Comparison of ENCODE assay signal across 8 mouse cellular contexts in the genomic region with DNA sequence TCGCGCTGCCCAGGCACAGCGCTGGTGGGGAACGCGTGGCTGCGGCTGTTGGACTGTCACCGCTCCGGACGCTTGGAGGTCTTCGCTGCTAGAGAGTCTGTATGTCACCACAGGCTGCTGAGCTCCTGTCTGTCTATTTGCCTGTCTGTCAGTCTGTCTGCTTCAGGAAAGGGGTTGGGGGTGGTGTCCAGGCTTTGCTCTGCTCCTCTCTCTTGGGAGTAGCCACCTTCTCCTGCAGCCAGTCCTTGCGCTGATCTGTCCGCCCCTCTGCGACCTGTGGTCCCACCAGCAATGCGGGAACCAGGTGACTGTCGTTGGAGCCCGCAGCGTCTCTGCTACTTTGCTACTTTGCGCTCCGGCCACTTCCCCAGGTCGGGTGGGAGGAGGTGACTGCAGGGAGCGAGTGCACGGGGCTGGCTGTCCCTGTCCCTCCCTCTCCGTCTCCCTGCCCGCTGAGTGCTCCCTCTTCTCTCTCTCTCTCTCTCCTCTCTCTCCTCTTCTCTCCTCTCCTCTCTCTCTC. TPM values are rescaled to one million over a fixed set of nuclear protein-coding genes. Genes with fewer than 3 reads are reported as not detected.
DNase-seq lines count a peak whose midpoint lies in the region; ATAC-seq lines count a peak whose summit lies in the region.

No protein-coding gene starts in this region.

- H3K4me1 ChIP-seq in hindbrain, embryonic 10.5 days (replicated peaks) = peaks cover 20% of the 10 kb centered on the region
- no peaks in the 10 kb centered on the region for H3K4me1 ChIP-seq in stomach, embryonic 16.5 days (ENCODE audit: control insufficient read depth, insufficient read depth, low read length)

- H3K27ac ChIP-seq in hindbrain, embryonic 10.5 days = peak overlapping the region; percentile 85
- H3K27ac ChIP-seq in stomach, embryonic 16.5 days (ENCODE audit: low read length) = no peak overlapping the region

- DNase-seq in adrenal gland, postnatal 14 days = peak; percentile 9
- DNase-seq in adrenal gland, adult 18-20 months (ENCODE audit: low spot score in 2 of 2) = no peak
- peak; percentile 1 for DNase-seq in 3134 (ENCODE audit: extremely low read depth, insufficient read length, low spot score)
- peak; percentile 51 for DNase-seq in hindbrain, embryonic 10.5 days (ENCODE audit: low spot score)
- DNase-seq in mesoderm, embryonic 11.5 days (ENCODE audit: low read depth, low spot score) = peak; percentile 23
- DNase-seq in lung, adult 18-20 months = no peak

- peak; percentile 73 for ATAC-seq in common myeloid progenitor, adult 5-6 weeks (replicated peaks; ENCODE audit: low read depth, poor library complexity, severe bottlenecking)
- no peak for ATAC-seq in stomach, embryonic 16.5 days (ENCODE audit: insufficient read depth, low FRiP score)

- peak overlapping the region; percentile 71 for H3K4me3 ChIP-seq in hindbrain, embryonic 10.5 days
- H3K4me3 ChIP-seq in stomach, embryonic 16.5 days (replicated peaks; ENCODE audit: low read length) = peak overlapping the region; percentile 29

- peak overlapping the region; percentile 46 for H3K4me2 ChIP-seq in stomach, embryonic 16.5 days (ENCODE audit: low read depth, low read length)

- H3K9ac ChIP-seq in stomach, embryonic 16.5 days (ENCODE audit: low read length) = no peak overlapping the region

- H3K9me3 ChIP-seq in hindbrain, embryonic 10.5 days = no peaks in the 10 kb centered on the region
- no peaks in the 10 kb centered on the region for H3K9me3 ChIP-seq in stomach, embryonic 16.5 days (replicated peaks; ENCODE audit: control insufficient read depth, low read length)

- no peaks in the 10 kb centered on the region for H3K36me3 ChIP-seq in hindbrain, embryonic 10.5 days
- H3K36me3 ChIP-seq in stomach, embryonic 16.5 days (ENCODE audit: control insufficient read depth, insufficient read depth, low read length) = no peaks in the 10 kb centered on the region

- under 1% methylated on average over 24 of the region's 24 CpGs for WGBS in hindbrain, embryonic 10.5 days
- WGBS in stomach, embryonic 16.5 days = 2% methylated on average over 23 of the region's 24 CpGs

- H3K27me3 ChIP-seq in hindbrain, embryonic 10.5 days (ENCODE audit: insufficient read depth, poor library complexity, severe bottlenecking) = peaks cover 66% of the 10 kb centered on the region
- H3K27me3 ChIP-seq in stomach, embryonic 16.5 days (ENCODE audit: control insufficient read depth, insufficient read depth, low read length) = peaks cover 50% of the 10 kb centered on the region

RNA-seq across cellular contexts. Expression of a gene that starts 1.2 kb away (rescaled TPM):
- total RNA-seq in adrenal gland, postnatal 14 days (2021) = 0.94 and 1.3 TPM in 2 replicates
- total RNA-seq in adrenal gland, adult 18-20 months (2021) = not detected
- 3.5 and 3.7 TPM in 2 replicates for total RNA-seq in common myeloid progenitor, adult 5-6 weeks (2017)
- 2.0 and 2.5 TPM in 2 replicates for polyA plus RNA-seq in hindbrain, embryonic 10.5 days (2016; fragmentation: Nextera tagmentation; extraction: Ambion mirVana)
- 1.2 and 3.4 TPM in 2 replicates for polyA plus RNA-seq in stomach, embryonic 16.5 days (2015; fragmentation: Nextera tagmentation; extraction: Ambion mirVana)

Comparison
In these comparisons a context has a peak if more than half of its experiments do, and no peak if none do; other contexts are left out.
1. DNase-seq: peak in adrenal gland, postnatal 14 days (single experiment), 3134 (single experiment), hindbrain, embryonic 10.5 days (single experiment) and mesoderm, embryonic 11.5 days (single experiment); none in adrenal gland, adult 18-20 months (0 of 2) and lung, adult 18-20 months (0 of 2).